Mouse (Mus musculus): ENCODE measurements at regions not wholly inside any gene's neighbourhood (a gene's known extent, or its start where the extent isn't known, plus 50 kb on each side); places are given as distances from the start of the nearest gene placed in this dataset.

DNA sequence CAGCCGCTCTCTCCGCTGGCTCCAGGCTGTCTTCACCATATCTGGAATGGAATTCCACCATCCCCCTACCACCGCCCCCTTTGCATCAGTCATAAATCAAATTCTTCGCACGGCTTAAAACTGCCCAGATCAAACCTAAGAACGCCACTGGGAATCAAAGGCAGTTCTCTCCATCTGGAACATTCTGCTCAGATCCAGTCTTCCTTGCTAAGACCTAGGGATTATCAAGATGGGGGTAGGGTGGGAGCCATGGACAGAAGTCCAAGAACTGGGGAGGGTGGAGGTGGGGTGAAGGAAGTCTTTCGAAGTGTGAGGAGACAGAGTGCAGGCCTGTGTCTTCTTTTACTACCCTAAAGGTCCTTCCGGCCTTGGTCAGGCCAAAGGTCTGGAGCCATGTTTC is 236.4 kb upstream of the Rtl1 start:
- no peak overlapping the region for H3K9ac ChIP-seq
- no peak for ATAC-seq (replicated peaks; ENCODE audit: insufficient number of reproducible peaks, insufficient read depth, low FRiP score, low read depth)
- no peaks in the 10 kb centered on the region for H3K36me3 ChIP-seq
- H3K27ac ChIP-seq, result no peak overlapping the region
- no peaks in the 10 kb centered on the region for H3K9me3 ChIP-seq (replicated peaks)
- peaks cover 26% of the 10 kb centered on the region for H3K4me1 ChIP-seq (replicated peaks)
- no peaks in the 10 kb centered on the region for H3K27me3 ChIP-seq
- H3K4me3 ChIP-seq, result no peak overlapping the region
- 73% methylated on average over 8 of the region's 8 CpGs for WGBS
- H3K4me2 ChIP-seq, result no peak overlapping the region

DNA sequence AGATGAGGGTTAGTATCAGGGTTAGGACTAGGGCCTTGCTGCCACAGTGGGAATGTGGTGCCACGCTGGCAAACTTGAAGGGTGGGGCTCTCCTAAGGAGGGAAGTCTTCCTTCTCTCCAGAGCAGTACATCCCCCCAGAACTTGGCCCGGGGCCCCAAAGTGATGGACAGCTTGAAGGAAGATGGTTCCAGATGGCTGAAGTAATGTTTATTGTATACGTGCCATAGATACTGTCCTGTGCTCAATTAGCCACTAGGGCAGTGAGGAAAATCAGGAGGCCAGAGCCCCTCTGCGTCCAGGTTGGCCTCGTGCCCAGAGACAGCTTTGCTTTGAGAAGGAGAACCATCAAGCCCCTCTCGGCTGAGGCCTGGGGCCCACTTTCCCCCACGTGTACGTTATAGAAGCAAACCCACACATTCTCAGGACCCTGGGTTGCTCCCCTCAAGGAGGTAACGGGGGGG is 239.0 kb upstream of the Rtl1 start:
- peaks cover 41% of the 10 kb centered on the region for H3K4me1 ChIP-seq (replicated peaks)
- H3K27me3 ChIP-seq, result no peaks in the 10 kb centered on the region
- H3K4me2 ChIP-seq, result no peak overlapping the region
- H3K36me3 ChIP-seq, result no peaks in the 10 kb centered on the region
- H3K9ac ChIP-seq, result no peak overlapping the region
- H3K27ac ChIP-seq, result peak overlapping the region; percentile 48
- H3K9me3 ChIP-seq (replicated peaks), result no peaks in the 10 kb centered on the region
- no peak overlapping the region for H3K4me3 ChIP-seq
- WGBS, result 18% methylated on average over 9 of the region's 9 CpGs
- ATAC-seq (replicated peaks; ENCODE audit: insufficient number of reproducible peaks, insufficient read depth, low FRiP score, low read depth), result peak; percentile 53

DNA sequence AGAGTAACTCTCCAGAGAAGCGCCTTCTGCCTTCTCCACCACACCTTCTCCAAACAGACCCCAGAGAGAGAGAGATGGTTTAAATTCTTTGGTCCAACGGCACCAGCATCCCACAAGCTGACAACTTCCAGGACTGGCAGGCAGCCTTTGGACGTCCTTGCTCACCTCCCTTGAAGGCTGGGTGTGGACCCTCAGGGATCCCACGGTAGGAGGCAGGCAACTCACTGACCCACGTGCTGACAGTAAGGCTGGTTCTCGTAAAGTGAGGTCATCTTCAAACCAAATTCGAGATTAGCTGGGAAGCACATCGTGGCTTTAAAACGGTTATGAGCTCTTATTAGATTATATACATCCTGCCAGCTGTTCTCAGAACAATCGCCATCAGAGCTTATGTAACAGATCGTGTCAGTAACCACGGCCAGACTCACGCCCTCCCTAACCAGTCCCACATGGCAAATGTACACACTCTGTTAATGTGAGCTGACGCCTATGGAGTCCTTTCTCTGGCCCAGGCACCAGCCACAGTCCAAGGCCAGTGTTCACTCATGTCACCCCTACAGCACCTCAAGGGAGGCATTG is 239.9 kb upstream of the Rtl1 start:
- Histone ChIP-seq H3K27ac (0 out of 2 replicates have a peak overlapping the region, but pooled peaks have one; percentile 48), H3K4me1 (replicated peaks) (peaks cover 41% of the 10 kb centered on the region), H3K27me3 (no peaks in the 10 kb centered on the region), H3K9me3 (replicated peaks) (no peaks in the 10 kb centered on the region), H3K9ac (no peak overlapping the region), H3K4me2 (no peak overlapping the region), H3K36me3 (no peaks in the 10 kb centered on the region), H3K4me3 (no peak overlapping the region)
- 0 out of 2 replicates have a peak, but pooled peaks have one; percentile 20 for ATAC-seq (replicated peaks; ENCODE audit: insufficient number of reproducible peaks, insufficient read depth, low FRiP score, low read depth)
- 40% methylated on average over 14 of the region's 14 CpGs for WGBS

- no peaks in the 10 kb centered on the region for H3K9me3 ChIP-seq (replicated peaks)
- peaks cover 31% of the 10 kb centered on the region for H3K4me1 ChIP-seq (replicated peaks)
- H3K4me2 ChIP-seq, result no peak overlapping the region
- H3K27ac ChIP-seq, result no peak overlapping the region
- no peak overlapping the region for H3K4me3 ChIP-seq
- H3K36me3 ChIP-seq, result no peaks in the 10 kb centered on the region
- H3K27me3 ChIP-seq, result no peaks in the 10 kb centered on the region
- no peak overlapping the region for H3K9ac ChIP-seq
- WGBS, result 69% methylated on average over 8 of the region's 8 CpGs
- ATAC-seq (replicated peaks; ENCODE audit: insufficient number of reproducible peaks, insufficient read depth, low FRiP score, low read depth), result no peak
Measured at GRCm38 (mm10) chr12:109844723-109845601, 244.8 kb upstream of the Rtl1 start.

DNA sequence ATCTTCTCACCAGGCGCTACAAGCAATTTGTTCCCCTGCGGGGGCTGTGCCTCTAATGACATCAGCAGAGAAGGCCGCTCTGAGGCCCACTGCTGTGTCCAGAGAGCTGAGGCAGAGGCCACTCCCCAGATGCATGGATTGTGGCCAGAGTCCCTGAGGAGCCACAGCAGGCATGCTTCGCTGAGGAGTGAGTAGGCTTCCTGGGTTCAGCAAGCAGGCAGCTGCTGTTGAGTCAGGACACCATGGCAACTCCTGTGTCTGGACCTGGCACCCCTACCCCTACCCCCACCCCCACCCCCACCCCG is 245.4 kb upstream of the Rtl1 start:
- WGBS, result 50% methylated on average over 5 of the region's 5 CpGs
- no peak for ATAC-seq (replicated peaks; ENCODE audit: insufficient number of reproducible peaks, insufficient read depth, low FRiP score, low read depth)
- Histone ChIP-seq H3K27me3 (no peaks in the 10 kb centered on the region), H3K4me1 (replicated peaks) (peaks cover 28% of the 10 kb centered on the region), H3K9me3 (replicated peaks) (no peaks in the 10 kb centered on the region), H3K27ac (no peak overlapping the region), H3K9ac (no peak overlapping the region), H3K4me3 (no peak overlapping the region), H3K36me3 (no peaks in the 10 kb centered on the region), H3K4me2 (no peak overlapping the region)

GRCm38 (mm10) chr12:109856336-109856735 is 256.2 kb upstream of the Rtl1 start:
- Histone ChIP-seq H3K9ac (no peak overlapping the region), H3K27ac (no peak overlapping the region), H3K9me3 (replicated peaks) (no peaks in the 10 kb centered on the region), H3K36me3 (no peaks in the 10 kb centered on the region), H3K4me2 (no peak overlapping the region), H3K27me3 (no peaks in the 10 kb centered on the region), H3K4me3 (no peak overlapping the region), H3K4me1 (replicated peaks) (no peaks in the 10 kb centered on the region)
- ATAC-seq (replicated peaks; ENCODE audit: insufficient number of reproducible peaks, insufficient read depth, low FRiP score, low read depth), result no peak
- WGBS, result 85% methylated on average over 1 of the region's 1 CpGs

DNA sequence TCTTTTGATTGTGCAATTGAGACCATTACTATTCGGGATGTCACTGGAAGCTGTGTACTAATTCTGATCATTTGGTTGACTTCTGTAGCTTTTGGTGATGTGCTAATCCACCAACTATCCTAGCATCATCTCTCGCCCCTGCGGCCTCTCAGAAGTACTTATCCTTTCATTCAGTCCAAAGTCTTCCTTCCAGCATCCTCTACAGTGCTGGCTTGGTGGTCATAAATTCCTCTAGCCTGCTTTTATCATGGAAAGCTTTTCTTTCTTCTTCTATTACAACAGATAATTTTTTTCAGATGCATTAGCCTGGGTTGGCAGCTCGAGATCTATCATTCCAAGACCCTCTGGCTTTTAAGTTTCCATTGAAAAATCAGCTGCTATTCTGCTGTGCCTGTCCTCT is 257.6 kb upstream of the Rtl1 start:
- Histone ChIP-seq H3K27me3 (no peaks in the 10 kb centered on the region), H3K36me3 (no peaks in the 10 kb centered on the region), H3K27ac (no peak overlapping the region), H3K9me3 (replicated peaks) (no peaks in the 10 kb centered on the region), H3K4me3 (no peak overlapping the region), H3K4me1 (replicated peaks) (no peaks in the 10 kb centered on the region), H3K4me2 (no peak overlapping the region), H3K9ac (no peak overlapping the region)
- WGBS, result 70% methylated on average over 4 of the region's 4 CpGs
- ATAC-seq (replicated peaks; ENCODE audit: insufficient number of reproducible peaks, insufficient read depth, low FRiP score, low read depth), result no peak

GRCm38 (mm10) chr12:109864826-109865225 is 264.7 kb upstream of the Rtl1 start:
- ATAC-seq (replicated peaks; ENCODE audit: insufficient number of reproducible peaks, insufficient read depth, low FRiP score, low read depth), result no peak
- WGBS, result 58% methylated on average over 4 of the region's 4 CpGs

GRCm38 (mm10) chr12:109871021-109871420 is 270.9 kb upstream of the Rtl1 start:
- no peak overlapping the region for H3K4me2 ChIP-seq
- H3K9ac ChIP-seq, result no peak overlapping the region
- no peaks in the 10 kb centered on the region for H3K9me3 ChIP-seq (replicated peaks)
- no peaks in the 10 kb centered on the region for H3K36me3 ChIP-seq
- no peak overlapping the region for H3K27ac ChIP-seq
- ATAC-seq (replicated peaks; ENCODE audit: insufficient number of reproducible peaks, insufficient read depth, low FRiP score, low read depth), result no peak
- no peaks in the 10 kb centered on the region for H3K4me1 ChIP-seq (replicated peaks)
- H3K27me3 ChIP-seq, result no peaks in the 10 kb centered on the region
- no peak overlapping the region for H3K4me3 ChIP-seq
- WGBS, result 72% methylated on average over 14 of the region's 14 CpGs

More at GRCm38 (mm10) chr12:109864826-109865225, 264.7 kb upstream of the Rtl1 start:
- no peak overlapping the region for H3K4me2 ChIP-seq
- H3K9me3 ChIP-seq (replicated peaks), result no peaks in the 10 kb centered on the region
- H3K9ac ChIP-seq, result no peak overlapping the region
- no peak overlapping the region for H3K4me3 ChIP-seq
- no peak overlapping the region for H3K27ac ChIP-seq
- no peaks in the 10 kb centered on the region for H3K36me3 ChIP-seq
- no peaks in the 10 kb centered on the region for H3K4me1 ChIP-seq (replicated peaks)
- H3K27me3 ChIP-seq, result no peaks in the 10 kb centered on the region

- no peak overlapping the region for H3K9ac ChIP-seq
- no peak overlapping the region for H3K4me2 ChIP-seq
- no peak overlapping the region for H3K4me3 ChIP-seq
- no peaks in the 10 kb centered on the region for H3K4me1 ChIP-seq (replicated peaks)
- no peak overlapping the region for H3K27ac ChIP-seq
- no peaks in the 10 kb centered on the region for H3K9me3 ChIP-seq (replicated peaks)
- 30% methylated on average over 7 of the region's 7 CpGs for WGBS
- H3K27me3 ChIP-seq, result no peaks in the 10 kb centered on the region
- no peaks in the 10 kb centered on the region for H3K36me3 ChIP-seq
- ATAC-seq (replicated peaks; ENCODE audit: insufficient number of reproducible peaks, insufficient read depth, low FRiP score, low read depth), result no peak
Measured at GRCm38 (mm10) chr12:109874466-109874865, 274.3 kb upstream of the Rtl1 start.

DNA sequence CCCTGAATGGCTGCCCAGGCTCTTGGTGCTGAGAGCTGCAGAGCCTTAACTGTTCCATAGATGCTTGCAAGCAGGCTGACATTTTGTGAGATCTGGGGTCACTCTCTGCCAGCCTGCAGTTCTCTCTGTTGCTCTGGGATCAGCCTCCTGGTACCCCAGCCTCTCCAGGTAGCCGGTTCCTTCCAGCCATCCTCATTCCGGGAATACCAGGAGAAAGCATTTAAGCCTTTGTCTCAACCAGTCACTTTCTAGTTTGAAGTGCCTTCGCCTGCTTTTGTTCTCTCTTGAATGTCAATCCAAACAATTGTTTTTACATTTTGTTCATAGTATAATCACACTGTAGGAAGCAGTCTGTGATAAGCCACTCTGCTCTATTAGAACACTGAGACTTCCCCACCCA is 281.0 kb upstream of the Rtl1 start:
- no peaks in the 10 kb centered on the region for H3K27me3 ChIP-seq
- no peak overlapping the region for H3K4me3 ChIP-seq
- no peaks in the 10 kb centered on the region for H3K9me3 ChIP-seq (replicated peaks)
- WGBS, result 56% methylated on average over 3 of the region's 3 CpGs
- no peak overlapping the region for H3K9ac ChIP-seq
- no peaks in the 10 kb centered on the region for H3K36me3 ChIP-seq
- no peak overlapping the region for H3K27ac ChIP-seq
- no peak for ATAC-seq (replicated peaks; ENCODE audit: insufficient number of reproducible peaks, insufficient read depth, low FRiP score, low read depth)
- H3K4me2 ChIP-seq, result no peak overlapping the region
- H3K4me1 ChIP-seq (replicated peaks), result no peaks in the 10 kb centered on the region; the same call in 1 of the 2 replicates

DNA sequence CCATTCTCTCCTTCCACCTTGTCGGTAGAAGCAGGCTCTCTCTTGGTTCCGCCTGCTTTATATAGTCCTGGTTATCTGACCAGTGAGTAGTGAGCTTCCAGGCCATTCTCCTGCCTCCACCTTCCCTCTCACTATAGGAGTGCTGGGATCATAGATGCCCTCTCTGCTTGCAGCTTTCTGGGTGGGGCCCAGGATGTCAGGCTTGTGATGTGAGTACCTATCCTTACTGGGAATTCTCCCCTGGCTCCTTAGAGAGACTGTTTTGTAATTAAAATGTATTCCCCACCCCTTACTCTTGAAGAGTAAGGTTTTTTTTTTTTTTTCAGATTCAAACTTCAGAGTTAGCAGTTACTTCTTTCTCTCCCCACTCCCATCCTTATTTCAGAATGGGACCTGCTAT is 291.1 kb upstream of the Rtl1 start:
- no peaks in the 10 kb centered on the region for H3K27me3 ChIP-seq
- ATAC-seq (replicated peaks; ENCODE audit: insufficient number of reproducible peaks, insufficient read depth, low FRiP score, low read depth), result no peak
- no peaks in the 10 kb centered on the region for H3K9me3 ChIP-seq (replicated peaks)
- WGBS, result 63% methylated on average over 2 of the region's 2 CpGs
- no peak overlapping the region for H3K27ac ChIP-seq
- H3K4me3 ChIP-seq, result no peak overlapping the region
- H3K4me2 ChIP-seq, result no peak overlapping the region
- no peak overlapping the region for H3K9ac ChIP-seq
- no peaks in the 10 kb centered on the region for H3K36me3 ChIP-seq
- H3K4me1 ChIP-seq (replicated peaks), result no peaks in the 10 kb centered on the region

Measured in heart, embryonic 15.5 days (tissue).